Mouse (Mus musculus): ENCODE results near the gene Rbm33. TPM values are rescaled to one million over a fixed set of nuclear protein-coding genes. Genes with fewer than 3 reads are reported as not detected.

Rbm33 gene
- 10 to 100 TPM; 37.6 to 40.9 TPM for total RNA-seq (2021)

- intact Hi-C loops (cut with DNase I) = no loop called here
- DNase-seq = peak; percentile 90 to 92
Measured at GRCm38 (mm10) chr5:28316722-28317245, at the start of gene Rbm33. Gene Rbm33, plus strand, starts transcription at chr5:28317121.

- DNase-seq = no peak
- intact Hi-C loops (cut with DNase I) = no loop called here
Measured at GRCm38 (mm10) chr5:28267576-28267975, 49.3 kb upstream of the Rbm33 start.

- intact Hi-C loops (cut with DNase I) = no loop called here
- DNase-seq = no peak
Measured at GRCm38 (mm10) chr5:28269469-28269991, 47.4 kb upstream of the Rbm33 start.

GRCm38 (mm10) chr5:28272836-28273235 lies 44.1 kb upstream of the Rbm33 start:
- intact Hi-C loops (cut with DNase I) = no loop called here
- no peak for DNase-seq

GRCm38 (mm10) chr5:28277279-28277678 lies 39.6 kb upstream of the Rbm33 start:
- intact Hi-C loops (cut with DNase I) = no loop called here
- DNase-seq = no peak

GRCm38 (mm10) chr5:28289111-28289510 lies 27.8 kb upstream of the Rbm33 start:
- DNase-seq = no peak
- intact Hi-C loops (cut with DNase I) = no loop called here

- intact Hi-C loops (cut with DNase I) = no loop called here
- no peak for DNase-seq
Measured at GRCm38 (mm10) chr5:28290630-28291029, 26.3 kb upstream of the Rbm33 start.

GRCm38 (mm10) chr5:28291118-28291850 lies 25.6 kb upstream of the Rbm33 start:
- intact Hi-C loops (cut with DNase I) = no loop called here
- DNase-seq = no peak

GRCm38 (mm10) chr5:28292281-28292680 lies 24.6 kb upstream of the Rbm33 start:
- intact Hi-C loops (cut with DNase I) = no loop called here
- DNase-seq = no peak

- DNase-seq = peak; percentile 85 to 93
- intact Hi-C loops (cut with DNase I) = loop anchor here (1.0 kb wide), 1 partner anchor 94 kb away; no protein-coding TSS in a partner anchor
Measured at GRCm38 (mm10) chr5:28293990-28294389, 22.9 kb upstream of the Rbm33 start.

GRCm38 (mm10) chr5:28298161-28298560 lies 18.8 kb upstream of the Rbm33 start:
- no peak for DNase-seq
- intact Hi-C loops (cut with DNase I) = no loop called here

- no peak for DNase-seq
- intact Hi-C loops (cut with DNase I) = no loop called here
Measured at GRCm38 (mm10) chr5:28298693-28299092, 18.2 kb upstream of the Rbm33 start.

- intact Hi-C loops (cut with DNase I) = no loop called here
Measured at GRCm38 (mm10) chr5:28299346-28299745, 17.6 kb upstream of the Rbm33 start.

GRCm38 (mm10) chr5:28302671-28303070 lies 14.2 kb upstream of the Rbm33 start:
- no peak for DNase-seq

More at GRCm38 (mm10) chr5:28299346-28299745, 17.6 kb upstream of the Rbm33 start:
- no peak for DNase-seq

GRCm38 (mm10) chr5:28304551-28304950 lies 12.4 kb upstream of the Rbm33 start:
- no peak for DNase-seq
- intact Hi-C loops (cut with DNase I) = no loop called here

More at GRCm38 (mm10) chr5:28302671-28303070, 14.2 kb upstream of the Rbm33 start:
- intact Hi-C loops (cut with DNase I) = no loop called here

GRCm38 (mm10) chr5:28315526-28315925 lies 1.4 kb upstream of the Rbm33 start:
- DNase-seq = no peak
- intact Hi-C loops (cut with DNase I) = no loop called here

GRCm38 (mm10) chr5:28316151-28316721 lies 685 bp upstream of the Rbm33 start:
- intact Hi-C loops (cut with DNase I) = no loop called here
- peak in 1 of 2 experiments; percentile 8 for DNase-seq

- no peak for DNase-seq
- intact Hi-C loops (cut with DNase I) = no loop called here
Measured at GRCm38 (mm10) chr5:28317253-28317916, 464 bp downstream of the Rbm33 start.

GRCm38 (mm10) chr5:28317917-28318267 lies 971 bp downstream of the Rbm33 start:
- intact Hi-C loops (cut with DNase I) = no loop called here

GRCm38 (mm10) chr5:28318671-28319070 lies 1.8 kb downstream of the Rbm33 start:
- intact Hi-C loops (cut with DNase I) = no loop called here
- no peak for DNase-seq

More at GRCm38 (mm10) chr5:28317917-28318267, 971 bp downstream of the Rbm33 start:
- peak; percentile 6 to 13 for DNase-seq

GRCm38 (mm10) chr5:28321769-28322168 lies 4.8 kb downstream of the Rbm33 start:
- intact Hi-C loops (cut with DNase I) = no loop called here
- DNase-seq = no peak
